Mouse (Mus musculus): ENCODE results near the gene Tmem178b. TPM values are rescaled to one million over a fixed set of nuclear protein-coding genes. Genes with fewer than 3 reads are reported as not detected.

The Tmem178b gene
- polyA plus RNA-seq, 1 experiment from 2014 or later, result 10.5 TPM

- H3K9me3 ChIP-seq (ENCODE audit: control insufficient read depth, low read length), result no peaks in the 10 kb centered on the region
- H3K27ac ChIP-seq (ENCODE audit: low read depth, low read length), result no peak overlapping the region
- H3K27me3 ChIP-seq (ENCODE audit: control insufficient read depth, insufficient read depth, low read length), result no peaks in the 10 kb centered on the region
- WGBS, result 67% methylated on average over 3 of the region's 3 CpGs
- H3K4me1 ChIP-seq (replicated peaks; ENCODE audit: control insufficient read depth, insufficient read depth, low read length), result no peaks in the 10 kb centered on the region
- H3K9ac ChIP-seq (ENCODE audit: low read depth, low read length), result no peak overlapping the region
- DNase-seq (ENCODE audit: low spot score) (no peak), ATAC-seq (ENCODE audit: low FRiP score) (no peak)
- no peak overlapping the region for H3K4me3 ChIP-seq (ENCODE audit: low read depth, low read length)
- no peaks in the 10 kb centered on the region for H3K36me3 ChIP-seq (ENCODE audit: control insufficient read depth, insufficient read depth, low read length)
- H3K4me2 ChIP-seq (replicated peaks; ENCODE audit: low read depth, low read length), result no peak overlapping the region
These were observed 365.8 kb downstream of the Tmem178b start for GRCm38 (mm10) chr6:40238857-40239256.

- WGBS, result 85% methylated on average over 2 of the region's 2 CpGs
These were observed 367.6 kb downstream of the Tmem178b start for GRCm38 (mm10) chr6:40240671-40241070.

GRCm38 (mm10) chr6:40247398-40247946, 374.4 kb downstream of the Tmem178b start:
- 89% methylated on average over 17 of the region's 17 CpGs for WGBS
- no peak for ATAC-seq (ENCODE audit: low FRiP score)
- DNase-seq (ENCODE audit: low spot score), result no peak

More at GRCm38 (mm10) chr6:40240671-40241070, 367.6 kb downstream of the Tmem178b start:
- H3K9ac ChIP-seq (ENCODE audit: low read depth, low read length), result no peak overlapping the region
- no peak overlapping the region for H3K4me2 ChIP-seq (replicated peaks; ENCODE audit: low read depth, low read length)
- DNase-seq (ENCODE audit: low spot score) (no peak), ATAC-seq (ENCODE audit: low FRiP score) (no peak)
- no peak overlapping the region for H3K27ac ChIP-seq (ENCODE audit: low read depth, low read length)
- no peaks in the 10 kb centered on the region for H3K27me3 ChIP-seq (ENCODE audit: control insufficient read depth, insufficient read depth, low read length)
- H3K9me3 ChIP-seq (ENCODE audit: control insufficient read depth, low read length), result no peaks in the 10 kb centered on the region
- no peak overlapping the region for H3K4me3 ChIP-seq (ENCODE audit: low read depth, low read length)
- H3K4me1 ChIP-seq (replicated peaks; ENCODE audit: control insufficient read depth, insufficient read depth, low read length), result no peaks in the 10 kb centered on the region
- H3K36me3 ChIP-seq (ENCODE audit: control insufficient read depth, insufficient read depth, low read length), result no peaks in the 10 kb centered on the region

GRCm38 (mm10) chr6:40249939-40250338, 376.9 kb downstream of the Tmem178b start:
- Histone ChIP-seq H3K36me3 (ENCODE audit: control insufficient read depth, insufficient read depth, low read length) (no peaks in the 10 kb centered on the region), H3K4me2 (replicated peaks; ENCODE audit: low read depth, low read length) (no peak overlapping the region), H3K9ac (ENCODE audit: low read depth, low read length) (no peak overlapping the region), H3K27me3 (ENCODE audit: control insufficient read depth, insufficient read depth, low read length) (no peaks in the 10 kb centered on the region), H3K4me3 (ENCODE audit: low read depth, low read length) (no peak overlapping the region), H3K9me3 (ENCODE audit: control insufficient read depth, low read length) (no peaks in the 10 kb centered on the region), H3K27ac (ENCODE audit: low read depth, low read length) (no peak overlapping the region), H3K4me1 (replicated peaks; ENCODE audit: control insufficient read depth, insufficient read depth, low read length) (no peaks in the 10 kb centered on the region)
- no peak for ATAC-seq (ENCODE audit: low FRiP score)
- DNase-seq (ENCODE audit: low spot score), result no peak

More at GRCm38 (mm10) chr6:40247398-40247946, 374.4 kb downstream of the Tmem178b start:
- Histone ChIP-seq H3K4me3 (ENCODE audit: low read depth, low read length) (no peak overlapping the region), H3K36me3 (ENCODE audit: control insufficient read depth, insufficient read depth, low read length) (no peaks in the 10 kb centered on the region), H3K27ac (ENCODE audit: low read depth, low read length) (no peak overlapping the region), H3K4me1 (replicated peaks; ENCODE audit: control insufficient read depth, insufficient read depth, low read length) (no peaks in the 10 kb centered on the region), H3K27me3 (ENCODE audit: control insufficient read depth, insufficient read depth, low read length) (no peaks in the 10 kb centered on the region), H3K9ac (ENCODE audit: low read depth, low read length) (no peak overlapping the region), H3K4me2 (replicated peaks; ENCODE audit: low read depth, low read length) (no peak overlapping the region), H3K9me3 (ENCODE audit: control insufficient read depth, low read length) (no peaks in the 10 kb centered on the region)

- no peaks in the 10 kb centered on the region for H3K36me3 ChIP-seq (ENCODE audit: control insufficient read depth, insufficient read depth, low read length)
- no peak overlapping the region for H3K27ac ChIP-seq (ENCODE audit: low read depth, low read length)
- H3K9ac ChIP-seq (ENCODE audit: low read depth, low read length), result no peak overlapping the region
- no peak for ATAC-seq (ENCODE audit: low FRiP score)
- no peaks in the 10 kb centered on the region for H3K9me3 ChIP-seq (ENCODE audit: control insufficient read depth, low read length)
- no peak overlapping the region for H3K4me2 ChIP-seq (replicated peaks; ENCODE audit: low read depth, low read length)
- H3K27me3 ChIP-seq (ENCODE audit: control insufficient read depth, insufficient read depth, low read length), result no peaks in the 10 kb centered on the region
- no peak overlapping the region for H3K4me3 ChIP-seq (ENCODE audit: low read depth, low read length)
- no peak for DNase-seq (ENCODE audit: low spot score)
- WGBS, result 97% methylated on average over 1 of the region's 1 CpGs
- H3K4me1 ChIP-seq (replicated peaks; ENCODE audit: control insufficient read depth, insufficient read depth, low read length), result no peaks in the 10 kb centered on the region
These were observed 390.6 kb downstream of the Tmem178b start for GRCm38 (mm10) chr6:40263687-40264086.

GRCm38 (mm10) chr6:40300707-40301106, 427.6 kb downstream of the Tmem178b start:
- ATAC-seq (ENCODE audit: low FRiP score) (no peak), DNase-seq (ENCODE audit: low spot score) (no peak)
- Histone ChIP-seq H3K27ac (ENCODE audit: low read depth, low read length) (no peak overlapping the region), H3K9ac (ENCODE audit: low read depth, low read length) (no peak overlapping the region), H3K27me3 (ENCODE audit: control insufficient read depth, insufficient read depth, low read length) (no peaks in the 10 kb centered on the region), H3K36me3 (ENCODE audit: control insufficient read depth, insufficient read depth, low read length) (no peaks in the 10 kb centered on the region), H3K9me3 (ENCODE audit: control insufficient read depth, low read length) (no peaks in the 10 kb centered on the region), H3K4me2 (replicated peaks; ENCODE audit: low read depth, low read length) (no peak overlapping the region), H3K4me3 (ENCODE audit: low read depth, low read length) (no peak overlapping the region), H3K4me1 (replicated peaks; ENCODE audit: control insufficient read depth, insufficient read depth, low read length) (no peaks in the 10 kb centered on the region)
- 80% methylated on average over 5 of the region's 5 CpGs for whole genome bisulfite sequencing

GRCm38 (mm10) chr6:40303379-40303778, 430.3 kb downstream of the Tmem178b start:
- H3K36me3 ChIP-seq (ENCODE audit: control insufficient read depth, insufficient read depth, low read length), result no peaks in the 10 kb centered on the region
- H3K9ac ChIP-seq (ENCODE audit: low read depth, low read length), result no peak overlapping the region
- H3K9me3 ChIP-seq (ENCODE audit: control insufficient read depth, low read length), result no peaks in the 10 kb centered on the region
- no peaks in the 10 kb centered on the region for H3K4me1 ChIP-seq (replicated peaks; ENCODE audit: control insufficient read depth, insufficient read depth, low read length)
- no peak overlapping the region for H3K4me3 ChIP-seq (ENCODE audit: low read depth, low read length)
- H3K27me3 ChIP-seq (ENCODE audit: control insufficient read depth, insufficient read depth, low read length), result no peaks in the 10 kb centered on the region
- no peak overlapping the region for H3K27ac ChIP-seq (ENCODE audit: low read depth, low read length)
- no peak for ATAC-seq (ENCODE audit: low FRiP score)
- 16% methylated on average over 6 of the region's 6 CpGs for WGBS
- H3K4me2 ChIP-seq (replicated peaks; ENCODE audit: low read depth, low read length), result no peak overlapping the region
- peak; percentile 67 for DNase-seq (ENCODE audit: low spot score)

Other genes starting within 250 kb of the Tmem178b start
- 22.6 and 23.7 TPM in 2 replicates for gene Braf, start 147.8 kb upstream of the Tmem178b start, polyA plus RNA-seq (2014; fragmentation: Nextera tagmentation; extraction: Ambion mirVana)
- gene Mrps33, start 62.3 kb upstream of the Tmem178b start, polyA plus RNA-seq (2014; fragmentation: Nextera tagmentation; extraction: Ambion mirVana), result 232 and 245 TPM in 2 replicates

Data from hindbrain, embryonic 11.5 days (tissue).